Mouse (Mus musculus) G1E (cell line): ENCODE measurements at regions not wholly inside any gene's neighbourhood (a gene's known extent, or its start where the extent isn't known, plus 50 kb on each side); places are given as distances from the start of the nearest gene placed in this dataset.

Experiments
- CTCF ChIP-seq: IDR thresholded peaks from 2 replicates; pipeline ENCODE4 v1.5.1; 2012; ENCODE audit warnings: low read depth, low read length, inconsistent platforms, mixed read lengths
- GATA1 ChIP-seq: IDR thresholded peaks from 2 replicates; pipeline ENCODE4 v1.6.1; 2012; ENCODE audit warnings: borderline replicate concordance, low read length, inconsistent platforms, mixed read lengths
- POLR2AphosphoS5 ChIP-seq: IDR thresholded peaks from 2 replicates; pipeline ENCODE4 v1.6.1; 2012; ENCODE audit warnings: low read depth, low read length, inconsistent platforms; ENCODE audit not compliant: insufficient replicate concordance
- TAL1 ChIP-seq: conservative IDR thresholded peaks from 2 replicates; pipeline ENCODE4 v1.6.1; 2012; ENCODE audit warnings: low read depth, low read length, inconsistent platforms, mixed read lengths

- no peak for TF ChIP-seq CTCF
- no peak for TF ChIP-seq TAL1
- TF ChIP-seq POLR2AphosphoS5 = no peak
- TF ChIP-seq GATA1 = no peak
These were observed 554.8 kb upstream of the Slc5a7 start for GRCm38 (mm10) chr17:54853631-54854030.
